Mouse (Mus musculus): ENCODE results near the gene Cadps. TPM values are rescaled to one million over a fixed set of nuclear protein-coding genes. Genes with fewer than 3 reads are reported as not detected.

Gene Cadps
- polyA plus RNA-seq, 1 experiment from 2014 or later, result not detected

DNA sequence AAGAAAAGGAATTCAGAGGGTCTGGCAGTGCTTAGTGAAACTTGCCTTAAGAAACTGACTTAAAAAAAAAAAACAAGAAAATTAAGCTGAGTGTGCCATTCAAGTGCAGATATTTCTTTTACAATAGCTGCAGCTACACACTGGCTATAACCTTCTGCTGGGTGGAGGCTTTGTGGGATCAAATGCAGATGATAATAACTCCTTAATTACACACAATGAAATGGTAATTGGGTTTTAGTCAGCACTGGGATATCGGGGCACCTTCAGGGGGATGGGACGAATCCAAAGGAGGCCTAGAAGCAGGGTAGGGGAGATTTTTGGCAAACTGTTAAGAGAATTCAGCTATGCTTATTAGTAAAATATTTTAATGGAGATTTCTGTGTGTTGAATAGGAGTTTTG is 447.4 kb downstream of the Cadps start:
- DNase-seq (no peak), ATAC-seq (no peak)
- no peaks in the 10 kb centered on the region for H3K36me3 ChIP-seq (replicated peaks; ENCODE audit: insufficient read depth, low read length)
- TF ChIP-seq CTCF (IDR thresholded peaks at IDR 0.05; ENCODE audit: low read depth), result no peak
- no peak for TF ChIP-seq EP300 (IDR thresholded peaks at IDR 0.05; ENCODE audit: low read depth)
- H3K27me3 ChIP-seq (ENCODE audit: insufficient read depth, low read length), result 0 out of 2 replicates have a peak, but pooled peaks cover 4% of the 10 kb centered on the region
- H3K9me3 ChIP-seq (ENCODE audit: low read length), result no peaks in the 10 kb centered on the region
- 76% methylated on average over 2 of the region's 2 CpGs for WGBS (ENCODE audit: insufficient replicate concordance)
- no peak overlapping the region for H3K4me2 ChIP-seq (ENCODE audit: low read depth, low read length)
- no peak overlapping the region for H3K4me3 ChIP-seq (ENCODE audit: low read depth, low read length)
- H3K27ac ChIP-seq (ENCODE audit: low read depth), result no peak overlapping the region
- H3K4me1 ChIP-seq (ENCODE audit: insufficient read depth), result no peaks in the 10 kb centered on the region
- H3K9ac ChIP-seq (replicated peaks), result no peak overlapping the region

DNA sequence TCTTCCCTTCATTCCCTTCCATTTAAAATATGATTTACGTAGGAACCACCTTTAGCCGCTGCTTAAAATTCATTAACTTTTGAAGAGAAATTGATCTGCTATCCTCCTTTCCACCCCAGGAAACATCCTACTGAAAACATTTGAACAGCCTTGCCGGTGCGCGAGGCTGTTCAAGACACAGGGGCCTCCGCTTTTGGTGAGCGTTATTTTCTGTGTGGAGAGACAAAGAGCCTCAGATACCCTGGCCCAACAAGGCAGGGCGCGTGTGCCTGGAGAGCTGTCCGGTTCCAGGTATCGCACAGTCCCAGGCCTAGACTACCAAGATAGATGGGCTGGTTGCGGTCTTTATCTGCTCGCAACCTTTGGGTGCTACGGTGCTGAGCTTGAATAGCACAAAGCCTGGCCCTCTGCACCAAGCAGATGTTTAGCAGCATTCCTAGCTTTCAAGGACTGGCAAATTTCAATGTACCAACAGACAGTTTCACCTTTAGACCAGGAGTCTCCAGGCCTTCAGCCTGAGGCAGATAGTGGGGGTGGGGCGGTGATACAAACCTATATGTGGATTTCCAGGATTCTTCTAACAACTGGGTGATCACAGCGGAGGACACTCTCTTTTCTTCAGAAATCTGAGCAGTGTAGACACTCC is 472.5 kb downstream of the Cadps start:
- WGBS (ENCODE audit: insufficient replicate concordance), result 13% methylated on average over 16 of the region's 16 CpGs
- Histone ChIP-seq H3K36me3 (replicated peaks; ENCODE audit: insufficient read depth, low read length) (no peaks in the 10 kb centered on the region), H3K4me2 (ENCODE audit: low read depth, low read length) (no peak overlapping the region), H3K27ac (ENCODE audit: low read depth) (no peak overlapping the region), H3K27me3 (ENCODE audit: insufficient read depth, low read length) (peaks cover 72% of the 10 kb centered on the region), H3K9me3 (ENCODE audit: low read length) (no peaks in the 10 kb centered on the region), H3K9ac (replicated peaks) (no peak overlapping the region), H3K4me3 (ENCODE audit: low read depth, low read length) (no peak overlapping the region), H3K4me1 (ENCODE audit: insufficient read depth) (no peaks in the 10 kb centered on the region)
- no peak for TF ChIP-seq CTCF (IDR thresholded peaks at IDR 0.05; ENCODE audit: low read depth)
- TF ChIP-seq EP300 (IDR thresholded peaks at IDR 0.05; ENCODE audit: low read depth), result no peak
- no peak for ATAC-seq
- no peak for DNase-seq

DNA sequence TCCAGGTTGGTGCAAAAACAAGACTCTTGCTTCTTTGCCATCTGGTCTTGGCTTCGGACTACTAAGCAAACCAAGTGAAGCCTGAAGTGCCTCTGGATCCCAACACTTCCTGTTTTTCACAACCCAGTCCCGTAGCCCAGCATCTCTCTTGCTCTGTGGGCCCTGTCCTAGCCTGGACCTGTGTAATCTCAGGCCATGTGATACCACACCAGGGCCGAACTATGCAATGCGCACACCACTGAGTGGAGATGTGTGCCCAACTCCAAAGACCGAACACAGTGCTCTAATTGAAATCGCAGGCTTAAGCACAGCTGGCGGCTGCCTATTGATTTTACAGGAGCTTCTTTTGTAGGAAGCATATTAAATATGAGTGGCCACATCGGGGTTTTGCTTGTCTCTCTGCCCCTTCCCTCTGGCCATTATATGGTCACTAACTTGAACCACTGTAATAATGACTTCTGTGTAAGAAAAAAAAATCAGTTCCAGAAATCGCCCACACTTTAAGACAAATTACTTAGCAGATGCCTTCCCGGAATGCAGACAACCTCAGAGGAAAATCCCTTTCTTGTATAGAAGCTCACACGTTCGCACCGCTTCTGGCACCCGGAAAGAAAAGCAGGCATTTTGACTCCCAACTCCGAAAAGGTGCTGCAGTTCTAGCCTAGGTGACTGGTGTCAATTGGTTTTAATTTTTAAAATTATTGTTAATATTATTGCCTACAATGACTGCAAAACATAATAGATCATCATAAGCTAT is 473.4 kb downstream of the Cadps start:
- WGBS (ENCODE audit: insufficient replicate concordance), result 7% methylated on average over 15 of the region's 15 CpGs
- Histone ChIP-seq H3K27me3 (ENCODE audit: insufficient read depth, low read length) (peaks cover 79% of the 10 kb centered on the region), H3K36me3 (replicated peaks; ENCODE audit: insufficient read depth, low read length) (no peaks in the 10 kb centered on the region), H3K4me2 (ENCODE audit: low read depth, low read length) (no peak overlapping the region), H3K4me3 (ENCODE audit: low read depth, low read length) (no peak overlapping the region), H3K27ac (ENCODE audit: low read depth) (no peak overlapping the region), H3K9me3 (ENCODE audit: low read length) (no peaks in the 10 kb centered on the region), H3K4me1 (ENCODE audit: insufficient read depth) (no peaks in the 10 kb centered on the region), H3K9ac (replicated peaks) (no peak overlapping the region)
- TF ChIP-seq CTCF (IDR thresholded peaks at IDR 0.05; ENCODE audit: low read depth) (no peak), EP300 (IDR thresholded peaks at IDR 0.05; ENCODE audit: low read depth) (no peak)
- DNase-seq (no peak), ATAC-seq (no peak)

DNA sequence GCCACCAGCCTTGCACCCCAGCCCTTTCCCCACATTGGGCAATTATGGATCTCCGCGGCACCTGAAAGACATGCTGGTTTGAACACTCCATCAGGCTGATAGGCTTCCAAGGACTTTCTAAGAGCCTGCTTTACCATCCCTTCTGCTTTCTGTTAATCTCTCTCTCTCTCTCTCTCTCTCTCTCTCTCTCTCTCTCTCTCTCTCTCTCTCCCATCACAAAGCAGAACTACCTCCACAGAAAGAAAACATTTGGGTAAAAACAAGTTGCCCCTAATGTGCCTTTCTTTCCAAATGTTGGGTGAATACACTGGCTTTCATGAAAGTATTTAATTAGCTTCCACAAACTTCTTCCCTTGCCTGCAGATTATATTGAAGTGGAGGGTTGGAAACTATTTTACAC is 474.8 kb downstream of the Cadps start, which contains the start of gene Fezf2:
TSS of gene Fezf2 (minus strand) at position 101 of the 400 bp plus-strand sequence.
- DNase-seq (no peak), ATAC-seq (no peak)
- Histone ChIP-seq H3K27ac (ENCODE audit: low read depth) (no peak within 1 kb of the TSS), H3K4me3 (ENCODE audit: low read depth, low read length) (no peak within 1 kb of the TSS), H3K36me3 (replicated peaks; ENCODE audit: insufficient read depth, low read length) (no peaks in the 10 kb centered on the region), H3K9ac (replicated peaks) (no peak within 1 kb of the TSS), H3K27me3 (ENCODE audit: insufficient read depth, low read length) (peaks cover 91% of the 10 kb centered on the region), H3K4me1 (ENCODE audit: insufficient read depth) (no peaks in the 10 kb centered on the region), H3K9me3 (ENCODE audit: low read length) (no peaks in the 10 kb centered on the region), H3K4me2 (ENCODE audit: low read depth, low read length) (no peak within 1 kb of the TSS)
- TF ChIP-seq EP300 (IDR thresholded peaks at IDR 0.05; ENCODE audit: low read depth), result no peak
- TF ChIP-seq CTCF (IDR thresholded peaks at IDR 0.05; ENCODE audit: low read depth), result no peak
- WGBS (ENCODE audit: insufficient replicate concordance), result 4% methylated on average over 2 of the region's 2 CpGs

DNA sequence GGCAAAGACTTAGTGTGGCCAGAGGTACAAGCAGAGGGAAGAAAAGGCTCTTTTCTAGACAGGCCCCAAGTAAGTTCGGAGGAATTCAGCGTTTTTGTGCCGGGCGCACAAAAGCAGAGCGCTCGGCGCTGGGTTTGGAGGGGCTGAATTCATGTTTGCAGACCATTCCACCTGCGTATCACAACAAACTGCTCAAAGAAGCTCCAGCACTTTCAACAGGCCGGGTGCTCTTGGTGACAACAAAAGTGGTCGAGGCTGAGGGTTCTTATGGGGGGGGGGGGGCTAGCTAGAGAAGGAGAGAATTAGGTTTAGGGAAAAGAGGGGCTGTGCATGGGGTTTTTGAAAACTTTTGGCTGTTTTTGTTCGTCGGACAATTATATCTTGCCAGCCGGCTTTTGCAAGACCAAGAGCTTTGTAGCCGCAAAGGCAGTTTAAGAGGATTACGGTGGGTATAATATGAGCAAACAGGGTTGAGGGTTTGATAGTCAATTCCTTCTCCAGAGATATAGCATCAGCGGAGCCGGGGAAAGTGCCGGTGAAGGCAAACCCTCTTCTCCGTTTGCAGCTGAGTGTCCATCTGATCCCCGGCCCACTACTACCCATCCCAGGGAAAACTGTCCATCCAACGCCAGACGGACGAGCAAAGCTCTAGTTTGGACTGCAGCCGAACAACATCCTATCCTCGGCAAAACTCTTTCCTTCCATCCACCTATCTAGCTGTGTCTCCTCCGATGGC is 475.8 kb downstream of the Cadps start:
- no peak for ATAC-seq
- Histone ChIP-seq H3K36me3 (replicated peaks; ENCODE audit: insufficient read depth, low read length) (no peaks in the 10 kb centered on the region), H3K27me3 (ENCODE audit: insufficient read depth, low read length) (peaks cover 96% of the 10 kb centered on the region), H3K9me3 (ENCODE audit: low read length) (no peaks in the 10 kb centered on the region), H3K4me3 (ENCODE audit: low read depth, low read length) (0 out of 2 replicates have a peak overlapping the region, but pooled peaks have one; percentile 2), H3K4me2 (ENCODE audit: low read depth, low read length) (peak overlapping the region; percentile 32), H3K9ac (replicated peaks) (no peak overlapping the region), H3K27ac (ENCODE audit: low read depth) (no peak overlapping the region), H3K4me1 (ENCODE audit: insufficient read depth) (no peaks in the 10 kb centered on the region)
- no peak for DNase-seq
- WGBS (ENCODE audit: insufficient replicate concordance), result 3% methylated on average over 26 of the region's 26 CpGs
- TF ChIP-seq CTCF (IDR thresholded peaks at IDR 0.05; ENCODE audit: low read depth) (no peak), EP300 (IDR thresholded peaks at IDR 0.05; ENCODE audit: low read depth) (no peak)

Measured in liver, postnatal 0 days (tissue).